Mouse (Mus musculus): ENCODE measurements at regions not wholly inside any gene's neighbourhood (a gene's known extent, or its start where the extent isn't known, plus 50 kb on each side); places are given as distances from the start of the nearest gene placed in this dataset.

- TF ChIP-seq POLR2A (IDR thresholded peaks at IDR 0.05; ENCODE audit: insufficient read depth, low read length), result no peak
- TF ChIP-seq CTCF (IDR thresholded peaks at IDR 0.05; ENCODE audit: low read depth, low read length), result no peak
These were observed 75.4 kb upstream of the Sox2 start for GRCm38 (mm10) chr3:34574711-34575350.

Data from ES-Bruce4 (cell line).